Mouse (Mus musculus) bone marrow, adult 2 months (tissue): ENCODE measurements around the gene Syt9.

Experiments used
- CTCF ChIP-seq: fragments of 200-500 bp; IDR thresholded peaks from 2 replicates; pipeline ENCODE4 v1.5.1; 2011; ENCODE audit warnings: low read length, control low read depth; ENCODE audit not compliant: control insufficient read depth, insufficient read depth
- POLR2A ChIP-seq: fragments of 200-500 bp; IDR thresholded peaks from 2 replicates; pipeline ENCODE4 v1.6.1; 2011; ENCODE audit warnings: low read depth, mild to moderate bottlenecking, control low read depth, low read length, borderline replicate concordance; ENCODE audit not compliant: control insufficient read depth

DNA sequence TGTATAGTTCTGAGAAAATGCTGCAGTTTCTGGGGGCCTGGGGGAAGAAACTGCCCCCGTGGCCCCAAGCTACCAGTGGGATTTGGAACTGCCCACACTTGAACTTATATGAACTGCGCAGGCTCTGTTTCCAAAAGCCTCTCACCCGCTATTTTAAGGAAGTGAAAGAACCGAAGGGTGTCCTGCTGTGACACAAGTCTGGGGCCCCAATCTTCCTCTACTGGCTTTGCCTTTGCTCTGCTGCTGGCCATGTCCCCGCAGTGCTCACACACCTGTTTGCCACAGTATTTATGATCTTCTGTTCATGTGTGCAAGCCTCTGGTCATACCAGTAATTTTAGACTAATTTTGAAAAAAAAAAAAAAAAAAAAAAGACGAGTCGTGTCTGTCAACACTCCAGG is 223.4 kb downstream of the Syt9 start:
- TF ChIP-seq CTCF (no peak), POLR2A (no peak)
